Mouse (Mus musculus) kidney, postnatal 0 days (tissue): ENCODE measurements around the gene Rnf31. TPM values are rescaled to one million over a fixed set of nuclear protein-coding genes. Genes with fewer than 3 reads are reported as not detected.

Source experiments
- ATAC-seq: fragments of 200-750 bp; cut with Nextera tagmentation; replicated peaks from 2 replicates; pipeline ENCODE4 v1.8.0; 2017; ENCODE audit warnings: low read depth, moderate number of reproducible peaks, moderate TSS enrichment, moderate library complexity; ENCODE audit not compliant: low FRiP score
- DNase-seq: peaks from one replicate; pipeline ENCODE4 v3.0.0-alpha.2; 2016; ENCODE audit warnings: low spot score
- H3K27ac ChIP-seq: fragments of 300-500 bp; sonication (generic); 2 replicates; pipeline ENCODE4 v1.5.1; 2014; ENCODE audit warnings: mild to moderate bottlenecking
- H3K27me3 ChIP-seq: fragments of 300-500 bp; sonication (generic); 2 replicates; pipeline ENCODE4 v1.6.1; 2014; ENCODE audit warnings: low read length, mixed read lengths; ENCODE audit not compliant: insufficient read depth
- H3K36me3 ChIP-seq: fragments of 300-500 bp; sonication (generic); 2 replicates; pipeline ENCODE4 v1.6.1; 2014; ENCODE audit warnings: low read length, mixed read lengths; ENCODE audit not compliant: insufficient read depth
- H3K4me1 ChIP-seq: fragments of 300-500 bp; sonication (generic); replicated peaks from 2 replicates; pipeline ENCODE4 v1.6.1; 2014; ENCODE audit warnings: antibody characterized with exemption, low read length, mixed read lengths; ENCODE audit not compliant: insufficient read depth
- H3K4me2 ChIP-seq: fragments of 300-500 bp; sonication (generic); 2 replicates; pipeline ENCODE4 v1.6.1; 2014; ENCODE audit warnings: mild to moderate bottlenecking, low read length, moderate library complexity, mixed read lengths
- H3K4me3 ChIP-seq: fragments of 300-500 bp; sonication (generic); replicated peaks from 2 replicates; pipeline ENCODE4 v1.5.1; 2014; ENCODE audit warnings: low read depth, low read length
- H3K9ac ChIP-seq: fragments of 300-500 bp; sonication (generic); 2 replicates; pipeline ENCODE4 v1.6.1; 2014; ENCODE audit warnings: low read depth, low read length
- H3K9me3 ChIP-seq: fragments of 300-500 bp; sonication (generic); replicated peaks from 2 replicates; pipeline ENCODE4 v1.6.1; 2016; ENCODE audit warnings: low read length, inconsistent platforms, mixed read lengths
- CTCF ChIP-seq: IDR thresholded peaks from 2 replicates; pipeline ENCODE4 v1.5.1; 2016; ENCODE audit warnings: antibody characterized with exemption, low read depth, mild to moderate bottlenecking, moderate library complexity
- WGBS: fragments of 180-500 bp; shearing (Covaris S2); extraction: QIAGEN DNeasy Blood & Tissue Kit; methylation state at CpG from one replicate; pipeline ENCODE4 v1.1.7; 2014; 5-methylcytosine and 5-hydroxymethylcytosine counted together
- polyA plus RNA-seq: library from polyadenylated mRNA; unstranded; fragments of >200 nt; fragmentation: Nextera tagmentation; extraction: Ambion mirVana; gene quantifications from 2 replicates; pipeline ENCODE4 v1.2.1, GENCODE M21; 2015

Rnf31 gene
- polyA plus RNA-seq, 1 experiment from 2014 or later: 17.9 TPM

DNA sequence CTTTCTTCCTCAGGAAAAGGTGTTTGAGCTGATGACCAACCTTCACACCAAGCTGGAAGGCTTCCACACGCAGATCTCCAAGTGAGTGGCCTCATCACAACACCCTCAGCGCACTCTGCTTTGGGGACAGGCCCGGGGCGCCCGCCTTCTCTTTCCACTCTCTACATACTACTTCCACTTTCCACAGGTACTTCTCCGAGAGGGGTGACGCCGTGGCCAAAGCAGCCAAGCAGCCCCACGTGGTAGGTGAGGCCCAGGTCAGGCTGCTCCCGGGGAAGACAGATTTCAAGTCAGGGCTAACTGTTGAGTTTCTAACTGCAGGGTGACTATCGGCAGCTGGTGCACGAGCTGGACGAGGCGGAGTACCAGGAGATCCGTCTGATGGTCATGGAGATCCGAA, 10.8 kb upstream of the Rnf31 start:
- TF ChIP-seq CTCF: no peak
- Histone ChIP-seq H3K9me3 (no peaks in the 10 kb centered on the region), H3K9ac (no peak overlapping the region), H3K36me3 (peaks cover 11% of the 10 kb centered on the region), H3K27me3 (no peaks in the 10 kb centered on the region), H3K4me3 (no peak overlapping the region), H3K4me1 (peaks cover 6% of the 10 kb centered on the region), H3K4me2 (no peak overlapping the region), H3K27ac (no peak overlapping the region)
- ATAC-seq (no peak), DNase-seq (no peak)
- 91% methylated on average over 16 of the region's 16 CpGs for WGBS

DNA sequence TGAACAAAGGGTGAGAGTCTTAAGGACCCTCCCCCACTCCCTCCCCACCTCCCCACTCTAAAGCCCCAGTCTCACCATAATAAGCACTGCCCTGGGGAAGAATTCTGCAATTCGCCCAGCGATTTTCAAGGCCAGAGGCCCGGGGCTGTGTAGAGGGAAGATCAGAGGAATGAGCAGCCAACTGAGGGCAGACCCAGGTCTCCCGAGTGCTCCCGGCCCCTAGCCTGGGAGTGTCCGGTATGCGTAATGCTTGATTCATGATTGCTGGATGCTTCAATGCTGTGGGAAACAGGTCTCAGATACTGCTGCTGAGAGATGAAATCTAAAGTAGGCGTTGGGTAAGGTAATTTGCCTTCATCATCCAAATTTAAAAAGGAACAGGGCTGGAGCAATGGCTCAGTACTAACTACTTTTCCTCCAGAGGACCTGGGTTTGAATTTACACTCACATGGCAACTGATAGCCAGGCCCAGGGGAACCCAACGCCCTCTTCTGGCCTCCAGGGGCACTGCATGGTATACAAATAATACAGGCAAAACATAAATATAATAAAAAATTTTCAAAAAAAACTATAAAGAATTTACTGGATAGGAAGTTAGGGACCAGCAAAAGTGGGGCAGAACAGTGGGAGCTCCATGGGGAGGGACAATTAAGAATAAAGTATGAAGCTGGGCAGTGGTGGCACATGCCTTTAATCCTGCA, 9.4 kb upstream of the Rnf31 start:
- no peak overlapping the region for H3K27ac ChIP-seq
- no peaks in the 10 kb centered on the region for H3K27me3 ChIP-seq
- DNase-seq: no peak
- H3K4me3 ChIP-seq: no peak overlapping the region
- peak; percentile 48 for TF ChIP-seq CTCF
- H3K4me1 ChIP-seq: 0 out of 2 replicates have a peak, but pooled peaks cover 3% of the 10 kb centered on the region
- WGBS: 69% methylated on average over 9 of the region's 9 CpGs
- H3K4me2 ChIP-seq: no peak overlapping the region
- no peaks in the 10 kb centered on the region for H3K9me3 ChIP-seq
- H3K36me3 ChIP-seq: peaks cover 13% of the 10 kb centered on the region
- no peak overlapping the region for H3K9ac ChIP-seq
- ATAC-seq: no peak

DNA sequence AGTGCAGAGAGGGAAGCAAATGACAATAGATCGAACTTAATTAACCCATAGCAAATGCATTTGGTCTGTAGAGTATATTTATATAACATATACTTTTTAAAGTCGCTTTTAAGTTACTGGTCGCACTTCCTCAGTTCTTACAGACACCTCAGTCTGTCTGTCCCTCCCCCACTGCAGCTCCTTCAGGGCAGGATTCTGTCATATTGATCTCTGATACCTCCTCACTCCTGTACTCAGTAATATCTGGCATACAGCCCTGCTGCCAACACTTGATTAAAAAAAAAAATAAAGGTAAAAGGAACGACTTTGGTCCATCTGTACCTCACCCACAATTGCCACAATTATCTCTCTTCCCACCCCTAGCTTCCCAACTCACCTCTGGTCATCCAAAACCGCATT, 7.2 kb upstream of the Rnf31 start:
- 47% methylated on average over 5 of the region's 5 CpGs for WGBS
- Histone ChIP-seq H3K36me3 (peaks cover 18% of the 10 kb centered on the region), H3K4me2 (peak overlapping the region; percentile 91), H3K4me1 (no peaks in the 10 kb centered on the region), H3K27ac (no peak overlapping the region), H3K27me3 (no peaks in the 10 kb centered on the region), H3K9me3 (no peaks in the 10 kb centered on the region), H3K4me3 (peak overlapping the region; percentile 47), H3K9ac (peak overlapping the region; percentile 61; the same call in 1 of the 2 replicates)
- ATAC-seq (no peak), DNase-seq (no peak)
- TF ChIP-seq CTCF: no peak

DNA sequence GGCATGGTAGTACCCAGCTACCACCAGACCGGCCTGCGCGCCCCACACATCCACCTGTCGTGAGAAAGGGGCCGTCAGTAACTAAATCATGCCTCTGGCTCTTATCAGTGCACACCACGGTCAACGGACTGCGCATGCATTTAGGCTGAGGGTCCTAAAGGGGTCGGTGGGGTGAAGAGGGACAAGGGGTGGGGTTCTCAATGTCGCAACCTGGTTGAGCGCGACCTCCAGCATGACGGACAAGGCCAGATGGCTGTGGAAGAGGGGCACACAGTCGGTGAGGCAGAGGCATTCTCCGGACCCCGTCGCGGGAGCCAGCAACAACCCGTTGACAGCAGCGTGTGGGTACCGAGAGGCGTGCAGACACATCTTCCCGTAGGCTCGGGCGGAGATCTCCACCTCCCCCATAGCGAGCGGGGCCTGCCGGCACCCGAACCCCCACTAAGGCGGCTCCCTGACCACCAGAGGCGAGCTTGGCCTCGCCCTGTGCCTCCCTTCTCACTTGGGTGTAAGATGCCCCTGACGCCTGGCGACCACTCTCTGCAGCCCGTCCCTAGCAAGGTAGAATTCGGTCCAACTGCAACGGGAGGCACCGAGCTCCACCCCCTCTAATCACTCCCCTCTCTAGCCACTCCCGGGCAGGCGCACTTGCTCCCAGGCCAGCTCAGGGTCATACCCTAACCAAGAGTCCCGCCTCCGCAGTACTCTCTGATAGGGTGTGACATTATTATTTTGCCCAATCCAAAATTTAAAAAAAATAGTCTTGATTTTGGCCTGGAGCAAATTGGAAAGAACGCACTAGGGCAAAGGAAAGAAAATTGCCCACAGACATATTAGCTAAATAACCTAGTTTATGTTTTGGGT, 6.6 kb upstream of the Rnf31 start, which contains the start of gene Emc9:
Gene Emc9, minus strand, starts transcription at position 601 of the 864 bp plus-strand sequence.
- DNase-seq (peak; percentile 60), ATAC-seq (peak; percentile 68; the same call in 1 of the 2 replicates)
- no peak within 1 kb of the TSS for H3K27ac ChIP-seq
- peaks cover 17% of the 10 kb centered on the region for H3K36me3 ChIP-seq
- TF ChIP-seq CTCF: no peak
- H3K9me3 ChIP-seq: no peaks in the 10 kb centered on the region
- peak within 1 kb of the TSS; percentile 47 for H3K4me3 ChIP-seq
- H3K4me1 ChIP-seq: no peaks in the 10 kb centered on the region
- peak within 1 kb of the TSS; percentile 61 for H3K9ac ChIP-seq
- H3K27me3 ChIP-seq: no peaks in the 10 kb centered on the region
- peak within 1 kb of the TSS; percentile 91 for H3K4me2 ChIP-seq
- 6% methylated on average over 43 of the region's 43 CpGs for WGBS

DNA sequence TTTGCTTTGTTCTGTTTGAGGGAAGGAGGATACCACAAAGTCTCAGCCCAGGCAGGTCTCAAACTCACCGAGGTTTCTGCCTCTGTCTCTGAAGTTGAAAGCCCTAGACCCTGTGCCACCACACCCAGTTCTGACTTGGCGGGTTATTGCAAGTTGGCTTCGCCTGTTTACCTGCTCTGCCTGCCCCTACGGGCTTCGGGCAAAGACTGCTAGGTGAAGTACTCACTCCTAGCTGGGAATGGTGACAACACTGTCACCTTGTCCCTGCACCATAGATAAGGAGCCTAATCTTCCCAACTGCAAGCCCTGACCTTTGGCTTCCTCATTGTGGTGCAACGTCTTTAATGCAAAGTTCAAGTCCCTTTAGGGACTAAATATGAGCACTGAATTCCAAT, 5.9 kb upstream of the Rnf31 start:
- Histone ChIP-seq H3K4me3 (no peak overlapping the region), H3K4me1 (no peaks in the 10 kb centered on the region), H3K4me2 (peak overlapping the region; percentile 91; the same call in 1 of the 2 replicates), H3K27me3 (no peaks in the 10 kb centered on the region), H3K9ac (no peak overlapping the region), H3K9me3 (no peaks in the 10 kb centered on the region), H3K36me3 (peaks cover 10% of the 10 kb centered on the region; the same call in 1 of the 2 replicates), H3K27ac (no peak overlapping the region)
- no peak for DNase-seq
- TF ChIP-seq CTCF: no peak
- no peak for ATAC-seq
- WGBS: 64% methylated on average over 6 of the region's 6 CpGs

DNA sequence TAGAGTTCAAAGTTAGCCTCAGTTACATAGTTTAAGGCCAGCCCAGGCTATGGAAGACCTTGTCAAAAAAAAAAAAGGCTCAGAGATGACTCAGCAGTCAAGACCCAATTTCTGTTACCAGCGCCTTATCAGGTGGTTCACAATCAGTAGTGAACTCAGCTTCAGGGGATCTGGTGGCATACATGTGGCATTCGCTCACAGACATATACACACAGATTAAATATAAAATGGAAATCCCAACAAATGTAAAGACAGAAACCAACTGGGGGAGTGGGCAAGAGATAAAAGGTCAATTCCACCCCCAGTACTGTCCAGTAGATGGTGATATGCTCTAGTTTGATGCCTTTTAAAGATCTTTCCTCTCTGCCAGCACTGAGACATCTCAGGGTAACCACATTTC, 5.4 kb upstream of the Rnf31 start:
- no peaks in the 10 kb centered on the region for H3K9me3 ChIP-seq
- no peaks in the 10 kb centered on the region for H3K27me3 ChIP-seq
- H3K36me3 ChIP-seq: peaks cover 7% of the 10 kb centered on the region; the same call in 1 of the 2 replicates
- no peak overlapping the region for H3K4me2 ChIP-seq
- DNase-seq: no peak
- WGBS: 90% methylated on average over 2 of the region's 2 CpGs
- no peak for TF ChIP-seq CTCF
- no peak for ATAC-seq
- no peak overlapping the region for H3K9ac ChIP-seq
- H3K4me1 ChIP-seq: no peaks in the 10 kb centered on the region
- no peak overlapping the region for H3K4me3 ChIP-seq
- H3K27ac ChIP-seq: no peak overlapping the region
